Mouse (Mus musculus) urinary bladder, postnatal 4 days (tissue): ENCODE results near the gene Nmur2.

Experiments used
- DNase-seq, 2 experiments: peaks; one replicate each; pipeline ENCODE4 v3.0.0; 2021 to 2022; ENCODE audit warnings: low spot score in 2 of 2

Nmur2 gene

DNA sequence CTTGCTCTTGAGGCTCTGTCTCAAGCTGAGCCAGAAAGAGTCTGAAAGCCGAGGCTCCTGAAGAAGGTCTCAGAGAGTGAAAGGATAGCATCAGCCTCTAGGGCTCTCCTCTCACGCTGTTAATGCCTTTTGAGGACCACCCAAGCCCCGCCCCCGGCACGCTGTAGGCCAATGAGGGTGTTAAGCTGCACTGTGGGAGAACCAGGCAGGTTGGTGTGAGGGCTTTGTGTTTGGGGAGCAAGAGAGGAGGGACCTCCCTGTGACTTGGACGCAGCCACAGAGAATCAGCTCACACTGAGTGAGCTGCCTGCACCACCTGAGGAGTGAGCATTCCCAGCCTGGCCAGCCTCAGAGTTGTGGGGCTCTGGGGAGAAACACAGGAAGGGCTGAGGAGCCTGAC, at the start of gene Nmur2:
Gene Nmur2, minus strand, starts transcription at position 94 of the 400 bp plus-strand sequence.
- no peak for DNase-seq

DNA sequence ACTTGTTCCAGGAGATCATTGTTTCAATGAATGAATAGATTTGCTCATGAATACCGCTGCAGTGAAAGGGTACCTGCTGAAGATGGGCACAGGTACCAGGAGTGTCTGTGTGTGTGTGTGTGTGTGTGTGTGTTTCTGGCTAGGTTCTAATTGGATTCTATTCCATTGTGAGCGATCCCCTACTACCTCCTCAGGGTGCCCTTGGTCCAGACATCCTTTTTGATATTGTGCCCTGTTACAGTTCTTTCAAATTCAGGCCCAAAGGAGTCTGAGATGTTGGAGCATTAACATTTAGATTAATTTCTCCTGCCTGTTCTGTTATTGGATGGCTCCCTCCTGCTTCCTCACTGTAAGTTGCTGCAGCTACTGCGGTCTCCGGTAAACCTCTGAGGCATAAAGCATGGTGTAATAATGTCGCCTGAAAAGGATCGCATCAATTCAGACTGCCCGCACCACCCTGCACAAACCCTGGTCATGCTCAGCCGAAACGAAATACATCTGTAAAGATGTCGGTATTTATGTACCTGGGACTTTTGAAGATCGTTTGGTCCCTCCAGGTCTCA, 48.4 kb upstream of the Nmur2 start:
- no peak for DNase-seq

DNA sequence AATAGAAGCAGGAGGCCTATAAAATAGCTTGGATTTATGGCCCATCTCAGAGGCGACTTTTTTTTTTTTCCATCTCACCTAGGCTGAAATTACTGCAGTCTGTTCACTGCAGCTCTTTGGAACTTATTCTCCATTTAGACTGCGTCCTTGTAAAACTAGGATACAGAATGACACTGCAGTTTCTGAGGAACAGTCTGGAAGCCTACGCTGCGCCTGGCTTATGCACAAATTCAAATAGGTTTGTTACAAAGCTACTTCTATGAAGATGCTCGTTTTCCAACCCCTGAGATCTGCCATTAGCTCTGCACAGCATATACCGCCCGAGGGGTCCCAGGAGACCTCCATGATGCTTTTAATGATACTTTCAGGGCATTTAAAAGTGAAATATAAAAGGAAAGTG, 31.3 kb upstream of the Nmur2 start:
- DNase-seq: no peak

DNA sequence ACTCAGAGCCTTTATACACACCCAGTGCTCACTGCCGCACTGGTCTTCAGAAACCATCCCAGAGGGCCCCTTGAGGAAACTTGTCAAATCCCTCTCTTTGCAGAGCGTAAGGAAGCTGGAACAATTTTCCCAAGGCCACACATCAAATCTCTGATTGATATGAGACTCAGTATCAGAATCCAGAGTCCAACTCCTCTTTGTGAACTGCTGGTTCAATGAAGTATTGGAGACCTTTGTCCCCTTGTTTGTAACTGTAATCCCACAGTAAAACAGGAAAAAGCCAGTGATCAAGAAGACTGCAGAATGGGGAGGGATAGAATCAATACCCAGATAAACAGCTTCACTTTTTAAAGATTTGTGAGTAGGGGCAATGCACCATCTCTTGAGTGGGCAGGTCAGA, 28.8 kb upstream of the Nmur2 start:
- no peak for DNase-seq

GRCm38 (mm10) chr11:56065147-56065546, 24.3 kb upstream of the Nmur2 start:
- DNase-seq: no peak

GRCm38 (mm10) chr11:56064575-56064974, 23.8 kb upstream of the Nmur2 start:
- no peak for DNase-seq

DNA sequence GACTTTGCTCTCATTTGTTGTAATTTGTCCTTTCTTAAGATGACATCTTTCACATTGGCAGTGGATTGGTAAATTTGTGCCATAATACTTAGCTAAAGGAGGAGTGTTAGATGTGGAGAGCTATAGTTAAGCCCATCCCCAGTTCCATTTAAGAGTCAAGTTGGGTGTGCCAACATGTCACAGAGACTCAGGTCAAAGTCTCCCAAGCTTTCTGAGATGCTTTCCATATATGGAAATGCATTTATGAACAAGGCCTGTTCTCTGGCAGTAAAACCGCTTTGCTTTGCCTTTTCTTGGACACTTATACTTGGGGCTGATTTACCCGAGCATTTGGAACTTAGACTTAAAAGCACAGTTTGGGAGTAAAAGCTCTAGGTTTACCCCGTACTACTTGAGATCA, 18.4 kb upstream of the Nmur2 start:
- no peak for DNase-seq

GRCm38 (mm10) chr11:56054439-56054838, 13.6 kb upstream of the Nmur2 start:
- DNase-seq: no peak

DNA sequence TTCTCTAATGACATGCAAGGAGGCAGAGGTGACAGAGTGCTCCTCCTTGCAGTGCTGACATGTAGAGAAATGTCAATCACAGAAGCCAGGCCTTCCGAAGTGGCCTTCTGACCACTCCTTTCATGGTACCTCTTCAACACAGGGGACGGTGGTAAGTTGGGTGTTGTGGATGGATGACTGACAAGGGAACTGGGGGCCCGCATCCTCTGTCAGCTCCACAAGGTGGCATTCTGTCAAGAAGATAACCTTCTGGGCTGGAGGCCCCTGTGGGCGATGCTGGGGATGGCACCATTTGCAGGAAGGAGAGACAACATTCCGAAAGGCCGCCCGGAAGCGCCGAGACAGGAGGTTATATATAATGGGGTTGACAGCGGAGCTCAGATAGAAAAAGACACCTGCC, 14.0 kb downstream of the Nmur2 start:
- no peak for DNase-seq

DNA sequence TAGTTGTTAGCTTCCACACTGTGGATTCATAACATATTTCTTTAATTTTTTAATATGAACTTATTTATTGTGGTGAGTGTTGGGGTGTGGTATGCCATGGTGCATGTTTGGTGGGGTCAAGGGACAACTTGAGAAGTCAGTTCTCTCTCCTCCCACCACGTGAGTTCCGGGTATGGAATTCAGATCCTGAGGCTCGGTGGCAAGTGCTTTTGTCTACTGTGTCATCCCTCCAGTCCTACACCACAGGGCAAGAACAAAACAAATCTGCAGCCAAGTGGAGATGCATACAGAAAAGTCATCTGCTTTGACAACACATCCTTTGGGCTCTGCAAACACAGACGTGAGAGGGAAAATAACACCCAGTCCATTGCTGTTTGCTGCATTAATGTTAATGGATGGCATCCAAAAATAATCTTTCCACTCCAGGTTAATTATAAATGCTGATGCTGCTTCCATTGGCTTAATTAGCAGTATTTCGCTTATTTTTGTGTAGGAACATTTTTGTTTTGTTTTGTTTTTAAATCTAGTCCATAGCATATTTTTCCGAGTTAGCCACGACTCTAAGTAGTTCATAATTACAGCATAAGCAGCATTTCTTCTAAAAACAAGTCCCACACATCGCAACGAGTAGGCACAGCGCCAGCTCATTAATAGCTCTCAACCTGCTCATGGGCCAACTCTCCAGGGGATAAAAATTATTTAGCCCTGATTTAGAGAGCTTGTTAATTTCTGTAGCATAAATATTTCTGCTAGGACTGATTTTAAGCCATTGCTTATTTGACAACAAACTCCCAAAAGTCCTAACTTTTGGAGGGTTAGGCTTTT, 14.9 kb downstream of the Nmur2 start:
- no peak for DNase-seq

GRCm38 (mm10) chr11:56013510-56014057, 27.2 kb downstream of the Nmur2 start:
- no peak for DNase-seq

- DNase-seq: no peak
Measured at GRCm38 (mm10) chr11:56012396-56012795, 28.4 kb downstream of the Nmur2 start.

DNA sequence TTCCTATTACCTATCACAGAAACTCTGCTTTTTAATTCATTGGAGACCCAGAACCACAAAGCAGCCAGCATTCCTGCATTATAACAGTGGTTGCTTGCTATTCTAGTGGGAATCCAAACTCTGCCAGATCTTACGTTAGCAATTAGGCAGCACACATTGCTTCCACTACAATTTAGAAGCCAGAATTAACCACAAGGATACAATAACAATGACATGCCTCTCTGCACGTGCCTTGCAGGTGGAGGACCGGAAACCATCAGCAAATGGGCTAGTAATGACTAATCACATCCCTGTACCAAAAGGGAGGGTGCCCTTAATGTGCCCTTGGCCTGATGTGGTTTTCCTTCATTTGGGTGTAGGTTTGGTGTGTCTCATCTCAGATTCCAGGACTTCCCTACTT, 32.5 kb downstream of the Nmur2 start:
- DNase-seq: no peak

GRCm38 (mm10) chr11:55992799-55993198, 48.0 kb downstream of the Nmur2 start:
- no peak for DNase-seq

DNA sequence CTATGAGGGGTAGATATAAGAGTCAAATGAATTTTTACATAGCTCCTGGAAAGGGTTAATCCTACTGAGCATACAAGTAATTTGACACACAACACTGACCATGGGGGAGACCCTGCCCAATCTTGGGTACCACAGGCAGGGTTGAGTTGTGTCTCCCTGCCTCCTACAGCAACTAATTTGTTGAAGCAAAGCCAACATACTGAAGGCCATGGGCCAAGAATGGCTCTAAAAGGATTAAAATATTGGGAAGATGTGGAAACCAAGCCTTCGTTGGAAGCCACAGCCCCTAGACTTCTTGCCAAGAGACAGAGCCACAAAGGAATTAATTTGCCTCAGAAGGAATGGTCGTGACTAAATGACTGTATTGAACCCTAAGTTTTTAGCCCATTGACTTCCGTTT, 48.7 kb downstream of the Nmur2 start:
- DNase-seq: no peak

- no peak for DNase-seq
Measured at GRCm38 (mm10) chr11:55991505-55992066, 49.2 kb downstream of the Nmur2 start.

GRCm38 (mm10) chr11:55984643-55985042, 56.2 kb downstream of the Nmur2 start:
- DNase-seq: no peak

- DNase-seq: no peak
Measured at GRCm38 (mm10) chr11:55981656-55982055, 59.2 kb downstream of the Nmur2 start.

GRCm38 (mm10) chr11:55978146-55978545, 62.7 kb downstream of the Nmur2 start:
- DNase-seq: no peak
